Mouse (Mus musculus): Measurements from ENCODE around the gene A26c2. TPM values are rescaled to one million over a fixed set of nuclear protein-coding genes. Genes with fewer than 3 reads are reported as not detected.

The A26c2 gene
- not detected in 2 replicates for polyA plus RNA-seq (2012; rRNA removed)

GRCm38 (mm10) chr7:62823573-62823972, at the start of gene A26c2:
Gene A26c2, minus strand, starts transcription at chr7:62823673.

